Mouse (Mus musculus): Measurements from ENCODE around the gene Paf1. TPM values are rescaled to one million over a fixed set of nuclear protein-coding genes. Genes with fewer than 3 reads are reported as not detected.

The Paf1 gene
- polyA plus RNA-seq, 1 experiment: 124 TPM

DNA sequence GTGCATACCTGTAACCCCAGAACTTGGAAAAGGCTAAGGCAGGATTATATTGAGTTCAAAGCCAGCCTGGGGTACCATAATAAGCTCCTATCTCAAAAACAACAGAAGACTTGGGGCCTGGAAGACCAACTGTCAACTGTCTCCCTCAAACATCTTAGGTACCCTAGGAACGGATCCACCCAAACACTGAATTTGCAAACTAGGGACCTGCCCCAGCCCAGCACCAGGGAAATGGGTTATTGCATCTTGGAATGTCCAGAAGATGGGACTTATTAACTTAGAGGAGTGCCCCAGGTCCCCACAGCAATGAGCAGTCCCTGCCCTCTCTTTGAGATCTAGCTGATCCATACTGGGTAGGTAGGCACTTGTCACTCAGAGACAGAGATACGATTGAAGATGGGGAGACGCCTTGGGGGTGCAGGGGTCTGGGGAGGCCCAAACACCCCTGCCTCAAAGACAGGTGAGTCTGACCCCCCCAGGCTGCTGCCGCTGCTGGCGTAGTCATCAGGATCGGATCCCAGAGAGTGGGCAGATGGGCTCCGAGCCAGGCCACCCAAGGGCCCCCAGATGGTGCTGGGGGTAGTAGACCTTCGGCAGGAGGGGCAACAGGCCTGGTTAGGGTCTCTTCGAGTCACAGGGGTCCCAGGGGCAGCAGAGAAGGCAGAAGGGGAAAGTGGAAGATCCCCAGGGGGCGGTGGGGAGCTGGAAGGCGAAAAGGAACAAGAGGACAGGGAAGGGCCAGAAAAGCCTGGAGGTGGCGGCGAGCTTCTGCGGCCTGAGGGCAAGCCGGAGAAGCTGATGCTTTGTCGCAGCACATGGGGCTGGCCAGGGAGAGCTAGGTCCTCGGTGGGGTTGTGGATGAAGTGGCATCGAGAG, 15.3 kb upstream of the Paf1 start:
- no peaks in the 10 kb centered on the region for H3K27me3 ChIP-seq (ENCODE audit: control insufficient read depth, insufficient read depth, low read length)
- no peak overlapping the region for H3K4me3 ChIP-seq (replicated peaks; ENCODE audit: insufficient read depth, low read depth, low read length)
- no peak overlapping the region for H3K27ac ChIP-seq (ENCODE audit: insufficient read depth, low read length)
- TF ChIP-seq CTCF (IDR thresholded peaks at IDR 0.05; ENCODE audit: borderline replicate concordance, insufficient read depth, low read depth, low read length) (no peak), POLR2A (IDR thresholded peaks at IDR 0.05; ENCODE audit: borderline replicate concordance, insufficient read depth, low read length) (no peak)
- 63% methylated on average over 18 of the region's 18 CpGs for WGBS
- no peak for DNase-seq
- H3K4me1 ChIP-seq (ENCODE audit: control insufficient read depth, insufficient read depth, low read length): peaks cover 10% of the 10 kb centered on the region

DNA sequence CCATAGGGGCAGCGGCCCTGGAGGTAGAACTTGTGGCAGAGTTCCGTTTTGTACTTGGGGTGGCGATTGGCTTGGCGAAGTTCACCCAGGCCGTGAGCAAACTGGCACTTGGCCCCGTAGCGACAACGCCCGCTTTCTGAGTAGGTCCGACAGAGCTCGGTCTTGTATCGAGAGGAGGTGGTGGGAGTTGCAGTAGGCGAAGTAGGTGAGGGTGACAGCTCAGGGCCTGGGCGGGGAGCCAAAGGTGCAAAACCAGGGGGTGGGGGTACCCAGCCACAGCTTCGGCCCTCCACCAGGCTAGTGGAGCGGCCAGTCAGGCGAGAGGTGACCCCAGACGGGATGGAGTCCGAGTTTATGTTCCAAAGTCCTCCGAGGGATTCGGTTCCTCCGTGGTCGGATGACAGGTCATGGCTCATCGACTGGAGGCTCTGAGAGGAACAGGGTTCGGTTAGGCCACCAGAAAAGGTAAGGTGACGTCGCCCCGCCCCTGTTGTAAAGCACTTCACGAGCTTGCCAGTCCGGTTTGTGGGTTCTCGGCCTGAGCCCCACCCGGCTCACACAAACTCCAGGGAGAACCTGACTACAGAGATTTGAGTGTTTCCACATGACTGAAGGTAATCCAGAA, 14.6 kb upstream of the Paf1 start:
- Histone ChIP-seq H3K4me1 (ENCODE audit: control insufficient read depth, insufficient read depth, low read length) (peaks cover 13% of the 10 kb centered on the region), H3K27ac (ENCODE audit: insufficient read depth, low read length) (no peak overlapping the region), H3K27me3 (ENCODE audit: control insufficient read depth, insufficient read depth, low read length) (no peaks in the 10 kb centered on the region), H3K4me3 (replicated peaks; ENCODE audit: insufficient read depth, low read depth, low read length) (peak overlapping the region; percentile 66)
- no peak for TF ChIP-seq CTCF (IDR thresholded peaks at IDR 0.05; ENCODE audit: borderline replicate concordance, insufficient read depth, low read depth, low read length)
- no peak for TF ChIP-seq POLR2A (IDR thresholded peaks at IDR 0.05; ENCODE audit: borderline replicate concordance, insufficient read depth, low read length)
- DNase-seq: peak in 1 of 2 experiments; percentile 32
- 40% methylated on average over 32 of the region's 32 CpGs for WGBS

DNA sequence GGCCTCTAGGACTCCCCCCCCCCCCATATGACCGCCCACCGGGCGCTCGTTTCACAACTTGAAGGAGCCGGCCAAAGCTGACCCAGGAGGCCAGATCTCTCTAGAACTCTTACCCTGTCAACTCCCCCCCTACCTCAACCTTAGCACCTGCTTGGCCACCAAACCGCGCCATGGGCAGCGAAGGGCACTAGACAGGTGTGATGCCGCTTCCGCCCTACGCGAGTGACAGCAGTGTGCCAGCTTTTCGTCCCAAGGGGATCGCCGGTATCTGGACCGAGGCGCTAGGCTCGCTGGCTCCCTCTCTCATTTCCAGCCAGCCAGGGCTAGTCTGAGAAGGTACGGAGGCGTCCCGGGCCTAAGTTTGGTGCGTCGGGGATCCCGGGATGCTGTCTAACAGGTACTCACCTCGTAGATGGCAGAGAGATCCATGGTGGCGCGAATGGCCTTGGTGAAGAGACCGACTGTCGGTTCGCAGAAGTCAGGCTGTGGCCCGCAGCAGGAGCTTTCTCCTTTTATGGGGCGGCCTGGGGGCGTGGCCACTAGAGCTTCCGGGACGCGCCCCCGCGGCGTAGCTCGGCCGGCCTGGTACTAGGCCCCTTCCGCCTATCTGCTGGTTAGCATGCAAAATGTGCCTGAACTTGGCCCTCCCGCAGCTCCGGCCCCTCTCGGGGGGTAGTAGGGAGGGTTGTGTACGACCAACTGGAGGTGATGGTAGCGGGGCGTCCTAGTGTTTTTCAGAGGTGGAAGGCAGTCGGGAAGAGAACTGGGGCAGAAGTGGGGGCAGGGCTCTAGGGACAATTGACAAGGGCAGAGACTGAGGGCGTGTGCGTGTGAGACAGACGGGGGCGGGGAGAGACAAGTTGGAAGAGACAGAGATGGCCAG, 13.7 kb upstream of the Paf1 start:
- Histone ChIP-seq H3K27ac (ENCODE audit: insufficient read depth, low read length) (peak overlapping the region; percentile 79), H3K27me3 (ENCODE audit: control insufficient read depth, insufficient read depth, low read length) (no peaks in the 10 kb centered on the region), H3K4me3 (replicated peaks; ENCODE audit: insufficient read depth, low read depth, low read length) (peak overlapping the region; percentile 66), H3K4me1 (ENCODE audit: control insufficient read depth, insufficient read depth, low read length) (peaks cover 13% of the 10 kb centered on the region)
- 7% methylated on average over 53 of the region's 53 CpGs for WGBS
- TF ChIP-seq CTCF (IDR thresholded peaks at IDR 0.05; ENCODE audit: borderline replicate concordance, insufficient read depth, low read depth, low read length) (no peak), POLR2A (IDR thresholded peaks at IDR 0.05; ENCODE audit: borderline replicate concordance, insufficient read depth, low read length) (peak; percentile 58; the same call in 1 of the 2 replicates)
- DNase-seq: peak; percentile 68 to 69

DNA sequence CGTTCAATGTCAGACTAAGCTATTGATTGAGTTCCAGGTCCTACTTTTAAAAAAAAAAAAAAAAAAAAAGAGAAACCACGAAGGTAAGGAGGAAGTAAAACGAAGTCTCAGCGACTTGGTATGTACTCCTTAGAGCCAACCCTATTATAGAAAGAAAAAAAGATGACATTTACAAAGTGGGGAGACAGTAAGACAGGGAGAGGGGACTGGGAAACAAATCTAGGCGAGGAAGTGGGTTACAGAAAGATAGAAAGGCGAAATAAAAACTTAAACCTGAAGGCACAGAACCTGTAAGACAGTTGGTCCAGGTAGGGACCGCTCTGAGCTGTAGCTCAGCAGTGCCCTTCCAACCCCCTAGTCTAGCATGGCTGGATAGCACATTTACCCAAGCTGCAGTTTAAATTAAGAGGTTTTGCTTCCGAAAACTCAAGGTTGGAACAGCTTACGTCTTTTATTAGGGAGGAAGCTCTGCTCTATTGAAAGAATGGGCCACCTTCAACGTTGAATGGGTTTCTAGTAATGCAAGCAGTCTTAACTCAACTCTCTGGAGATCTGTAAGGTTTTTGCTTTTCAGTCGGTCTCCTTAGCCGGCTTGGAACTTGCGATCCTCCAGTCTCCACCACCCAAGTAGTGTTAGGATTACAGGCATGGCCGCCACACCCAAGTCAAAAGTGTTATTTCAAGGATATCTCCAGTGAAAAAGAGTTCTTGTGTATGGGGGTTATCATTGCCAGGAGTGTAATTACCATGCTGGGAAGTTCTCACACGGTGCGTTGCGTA, 12.3 kb upstream of the Paf1 start, which contains the start of gene Zfp36:
TSS of gene Zfp36 (minus strand) at position 17 of the 780 bp plus-strand sequence.
- H3K27ac ChIP-seq (ENCODE audit: insufficient read depth, low read length): peak within 1 kb of the TSS; percentile 88

DNA sequence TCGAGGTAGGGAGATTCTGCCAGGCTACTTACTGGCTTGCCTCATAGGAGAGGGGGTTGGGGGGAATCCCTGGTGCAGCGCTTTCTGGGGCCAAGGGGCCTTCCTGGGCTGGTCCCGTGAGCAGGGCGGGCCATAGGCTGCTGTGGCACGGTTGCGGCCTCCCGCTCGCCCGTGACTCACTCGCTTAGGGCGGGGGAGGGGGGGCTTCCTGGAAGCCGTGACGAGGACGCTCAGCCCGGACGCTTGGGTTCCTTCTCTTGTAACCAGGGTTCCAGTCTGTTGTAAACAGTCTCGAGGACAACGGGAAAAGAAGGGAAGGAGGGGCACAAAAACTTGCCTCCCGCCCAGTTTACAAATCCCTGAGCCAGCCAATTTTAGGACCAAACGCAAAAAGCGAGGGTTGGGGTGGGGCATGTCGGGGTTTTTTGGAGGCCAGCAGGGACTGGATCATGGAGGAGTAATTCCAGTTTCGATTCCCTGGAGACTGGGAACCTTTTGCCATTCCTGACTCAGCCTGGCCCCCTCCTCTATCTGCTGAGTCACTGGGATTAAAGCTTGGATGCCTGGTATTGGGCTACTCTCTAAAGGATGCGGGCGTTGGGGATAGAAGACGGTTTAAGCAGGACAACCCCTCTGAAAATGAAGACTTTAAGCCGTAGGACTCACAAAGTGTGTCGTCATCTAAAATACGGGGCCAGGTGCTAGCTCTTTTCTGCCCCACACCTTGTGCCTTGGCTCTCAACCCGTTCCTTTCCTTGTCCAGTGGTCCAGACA, 11.5 kb upstream of the Paf1 start:
- H3K4me3 ChIP-seq (replicated peaks; ENCODE audit: insufficient read depth, low read depth, low read length): peak overlapping the region; percentile 58
- WGBS: 18% methylated on average over 30 of the region's 30 CpGs

More for the DNA sequence above, 12.3 kb upstream of the Paf1 start, which contains the start of gene Zfp36:
- TF ChIP-seq POLR2A (IDR thresholded peaks at IDR 0.05; ENCODE audit: borderline replicate concordance, insufficient read depth, low read length) (no peak), CTCF (IDR thresholded peaks at IDR 0.05; ENCODE audit: borderline replicate concordance, insufficient read depth, low read depth, low read length) (no peak)
- H3K27me3 ChIP-seq (ENCODE audit: control insufficient read depth, insufficient read depth, low read length): no peaks in the 10 kb centered on the region
- peaks cover 13% of the 10 kb centered on the region for H3K4me1 ChIP-seq (ENCODE audit: control insufficient read depth, insufficient read depth, low read length)
- peak within 1 kb of the TSS; percentile 66 for H3K4me3 ChIP-seq (replicated peaks; ENCODE audit: insufficient read depth, low read depth, low read length)
- no peak for DNase-seq
- WGBS: 71% methylated on average over 17 of the region's 17 CpGs

DNA sequence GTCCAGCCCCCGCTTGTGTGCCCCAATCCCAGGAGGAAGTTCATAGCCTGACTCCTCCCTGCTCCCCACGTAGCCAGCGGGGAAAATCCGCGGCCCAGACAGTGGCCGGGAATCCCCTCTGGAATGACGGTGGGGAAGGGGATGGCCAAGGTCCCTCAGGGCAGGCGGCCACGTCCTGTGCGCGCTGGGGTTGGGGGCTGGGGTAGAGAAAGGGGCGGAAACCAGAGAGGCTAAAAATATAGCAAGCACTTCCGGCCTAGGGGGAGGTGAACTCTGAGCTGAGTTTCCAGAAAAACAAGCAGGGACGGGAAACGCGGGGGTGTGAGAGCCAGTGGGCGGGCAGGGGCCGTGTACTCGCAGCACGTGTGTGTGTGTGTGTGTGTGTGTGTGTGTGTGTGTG, 10.8 kb upstream of the Paf1 start:
- H3K27me3 ChIP-seq (ENCODE audit: control insufficient read depth, insufficient read depth, low read length): no peaks in the 10 kb centered on the region
- peak overlapping the region; percentile 88 for H3K27ac ChIP-seq (ENCODE audit: insufficient read depth, low read length)
- H3K4me1 ChIP-seq (ENCODE audit: control insufficient read depth, insufficient read depth, low read length): peaks cover 13% of the 10 kb centered on the region
- no peak for TF ChIP-seq CTCF (IDR thresholded peaks at IDR 0.05; ENCODE audit: borderline replicate concordance, insufficient read depth, low read depth, low read length)
- TF ChIP-seq POLR2A (IDR thresholded peaks at IDR 0.05; ENCODE audit: borderline replicate concordance, insufficient read depth, low read length): no peak
- peak; percentile 31 to 43 for DNase-seq
- 5% methylated on average over 20 of the region's 20 CpGs for WGBS
- peak overlapping the region; percentile 58 for H3K4me3 ChIP-seq (replicated peaks; ENCODE audit: insufficient read depth, low read depth, low read length)

More for the DNA sequence above, 11.5 kb upstream of the Paf1 start:
- TF ChIP-seq POLR2A (IDR thresholded peaks at IDR 0.05; ENCODE audit: borderline replicate concordance, insufficient read depth, low read length): no peak
- TF ChIP-seq CTCF (IDR thresholded peaks at IDR 0.05; ENCODE audit: borderline replicate concordance, insufficient read depth, low read depth, low read length): no peak
- peak; percentile 36 to 45 for DNase-seq
- peaks cover 13% of the 10 kb centered on the region for H3K4me1 ChIP-seq (ENCODE audit: control insufficient read depth, insufficient read depth, low read length)
- H3K27ac ChIP-seq (ENCODE audit: insufficient read depth, low read length): peak overlapping the region; percentile 88
- H3K27me3 ChIP-seq (ENCODE audit: control insufficient read depth, insufficient read depth, low read length): no peaks in the 10 kb centered on the region

Data from cerebellum, adult 2 months (tissue).